Mouse (Mus musculus): ENCODE measurements around the gene Gsdma. TPM values are rescaled to one million over a fixed set of nuclear protein-coding genes. Genes with fewer than 3 reads are reported as not detected.

The Gsdma gene
- total and polyA plus RNA-seq, 3 experiments: 0.62 to 1.2 TPM; not detected in 1

DNA sequence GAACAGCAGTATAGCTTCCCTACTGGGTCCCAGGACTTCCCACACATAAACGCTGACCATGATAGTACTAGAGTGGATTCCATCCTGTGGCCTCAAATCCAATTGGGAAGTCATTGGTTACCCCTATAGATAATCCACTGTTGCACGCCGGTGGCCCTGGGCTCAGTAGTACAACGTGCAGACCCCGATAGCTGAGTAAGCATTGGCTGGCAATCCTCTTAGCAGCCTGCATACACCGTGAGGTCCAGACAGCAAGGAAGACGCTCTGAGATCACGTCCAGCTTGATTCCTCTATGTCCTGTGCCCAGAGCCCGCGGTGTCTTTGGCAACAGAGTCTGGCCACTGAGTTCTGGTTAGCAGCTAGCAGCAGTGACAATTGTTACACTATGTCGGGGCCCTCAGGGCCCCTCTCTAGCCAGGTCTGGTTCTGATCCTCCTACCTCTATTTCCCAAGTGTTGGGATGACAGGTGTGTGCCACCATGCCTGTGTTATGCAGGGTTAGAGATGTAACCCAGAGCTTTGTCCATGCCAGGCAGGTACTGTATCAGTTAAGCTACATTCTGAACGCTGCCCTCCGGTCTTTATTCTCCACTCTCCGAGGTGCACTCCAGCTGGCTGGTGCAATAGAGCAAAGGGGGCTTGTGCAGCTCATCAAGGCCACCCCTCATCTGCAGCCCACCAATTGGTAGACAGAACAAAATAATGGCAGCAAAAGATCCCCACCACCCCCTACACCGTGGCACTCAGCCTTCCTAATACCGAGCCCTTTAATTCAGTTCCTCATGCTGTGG is 34.9 kb downstream of the Gsdma start:
- Histone ChIP-seq H3K36me3 (ENCODE audit: control insufficient read depth in 1 of 2, insufficient read depth in 2 of 2, low read length in 2 of 2) (no peaks in the 10 kb centered on the region), H3K9ac (ENCODE audit: control insufficient read depth, low read depth, low read length, poor library complexity, severe bottlenecking) (no peak overlapping the region), H3K4me1 (ENCODE audit: control insufficient read depth in 1 of 2, insufficient read depth in 2 of 2, low read length in 2 of 2) (no peaks in the 10 kb centered on the region), H3K27me3 (ENCODE audit: control insufficient read depth in 1 of 2, insufficient read depth in 2 of 2, low read length in 2 of 2) (no peaks in the 10 kb centered on the region), H3K9me3 (replicated peaks; ENCODE audit: insufficient read depth, low read length) (no peaks in the 10 kb centered on the region), H3K79me2 (ENCODE audit: control insufficient read depth, insufficient read depth, low read length, poor library complexity) (no peaks in the 10 kb centered on the region), H3K4me3 (ENCODE audit: control insufficient read depth in 1 of 2, insufficient read depth in 1 of 2, low read depth in 2 of 2, low read length in 2 of 2) (no peak overlapping the region), H3K27ac (ENCODE audit: control insufficient read depth, low read depth, low read length) (no peak overlapping the region)
- DNase-seq (ENCODE audit: low read depth, low spot score): no peak
- TF ChIP-seq ZKSCAN1 (IDR thresholded peaks at IDR 0.05; ENCODE audit: low read depth, low read length) (no peak), E2F4 (IDR thresholded peaks at IDR 0.05; ENCODE audit: borderline replicate concordance, low read depth, low read length) (no peak), MAZ (IDR thresholded peaks at IDR 0.05; ENCODE audit: low read depth, low read length) (no peak), BHLHE40 (IDR thresholded peaks at IDR 0.05; ENCODE audit: borderline replicate concordance, low read depth, low read length) (no peak), MEF2A (IDR thresholded peaks at IDR 0.05; ENCODE audit: extremely low read depth, insufficient replicate concordance, low read depth, low read length, poor library complexity, severe bottlenecking) (no peak), NELFE (IDR thresholded peaks at IDR 0.05; ENCODE audit: low read depth, low read length) (no peak), CTCF (IDR thresholded peaks at IDR 0.05 in 2 of 3, conservative IDR thresholded peaks at IDR 0.05 in 1 of 3; ENCODE audit: control insufficient read depth in 1 of 3, insufficient read depth in 1 of 3, low read depth in 2 of 3, low read length in 3 of 3, poor library complexity in 1 of 3, severe bottlenecking in 1 of 3) (no peak), EP300 (IDR thresholded peaks at IDR 0.05; ENCODE audit: low read depth in 1 of 2, low read length in 2 of 2) (no peak), USF2 (IDR thresholded peaks at IDR 0.05; ENCODE audit: borderline replicate concordance in 1 of 2, insufficient read depth in 1 of 2, low read depth in 1 of 2, low read length in 2 of 2) (no peak), KAT2A (conservative IDR thresholded peaks at IDR 0.05; ENCODE audit: low read depth, low read length) (no peak), JUND (IDR thresholded peaks at IDR 0.05; ENCODE audit: low read depth, low read length) (no peak), MAFK (IDR thresholded peaks at IDR 0.05; ENCODE audit: borderline replicate concordance, low read depth, low read length) (no peak)

DNA sequence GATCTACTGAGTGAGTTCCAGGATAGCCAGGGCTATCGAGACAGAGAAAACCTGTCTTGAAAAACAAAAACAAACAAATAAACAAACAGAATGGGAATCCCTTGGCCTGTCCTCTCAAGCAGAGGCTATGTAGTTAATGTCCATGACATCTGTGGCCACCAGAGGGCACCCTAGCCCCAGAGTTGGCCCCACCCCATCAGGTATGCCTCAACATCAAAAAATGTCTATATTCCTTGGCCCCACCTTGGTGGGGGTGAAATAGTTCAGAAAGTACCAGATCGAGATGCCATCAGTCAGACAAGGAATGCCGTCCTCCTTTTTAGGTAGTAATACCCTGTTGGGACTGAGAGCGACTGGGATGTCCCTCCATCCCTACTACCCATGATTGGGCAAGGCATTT is 35.8 kb downstream of the Gsdma start:
- no peak overlapping the region for H3K4me3 ChIP-seq (ENCODE audit: control insufficient read depth in 1 of 2, insufficient read depth in 1 of 2, low read depth in 2 of 2, low read length in 2 of 2)
- DNase-seq (ENCODE audit: low read depth, low spot score): peak; percentile 81
- no peak overlapping the region for H3K9ac ChIP-seq (ENCODE audit: control insufficient read depth, low read depth, low read length, poor library complexity, severe bottlenecking)
- H3K36me3 ChIP-seq (ENCODE audit: control insufficient read depth in 1 of 2, insufficient read depth in 2 of 2, low read length in 2 of 2): no peaks in the 10 kb centered on the region
- no peak overlapping the region for H3K27ac ChIP-seq (ENCODE audit: control insufficient read depth, low read depth, low read length)
- H3K9me3 ChIP-seq (replicated peaks; ENCODE audit: insufficient read depth, low read length): no peaks in the 10 kb centered on the region
- no peaks in the 10 kb centered on the region for H3K27me3 ChIP-seq (ENCODE audit: control insufficient read depth in 1 of 2, insufficient read depth in 2 of 2, low read length in 2 of 2)
- no peaks in the 10 kb centered on the region for H3K4me1 ChIP-seq (ENCODE audit: control insufficient read depth in 1 of 2, insufficient read depth in 2 of 2, low read length in 2 of 2)
- no peaks in the 10 kb centered on the region for H3K79me2 ChIP-seq (ENCODE audit: control insufficient read depth, insufficient read depth, low read length, poor library complexity)
- no peak for TF ChIP-seq ETS1 (IDR thresholded peaks at IDR 0.05; ENCODE audit: low read depth, low read length)
- TF ChIP-seq MEF2A (IDR thresholded peaks at IDR 0.05; ENCODE audit: extremely low read depth, insufficient replicate concordance, low read depth, low read length, poor library complexity, severe bottlenecking): no peak
- no peak for TF ChIP-seq POLR2AphosphoS2 (IDR thresholded peaks at IDR 0.05; ENCODE audit: low read length)
- TF ChIP-seq EP300 (IDR thresholded peaks at IDR 0.05; ENCODE audit: low read depth in 1 of 2, low read length in 2 of 2): no peak
- no peak for TF ChIP-seq USF1 (IDR thresholded peaks at IDR 0.05; ENCODE audit: low read depth, low read length)
- TF ChIP-seq UBTF (IDR thresholded peaks at IDR 0.05; ENCODE audit: borderline replicate concordance, insufficient read depth, low read depth, low read length): no peak
- TF ChIP-seq POLR2AphosphoS5 (IDR thresholded peaks at IDR 0.05; ENCODE audit: borderline replicate concordance, low read depth, low read length): no peak
- peak; percentile 99 for TF ChIP-seq ZC3H11A (IDR thresholded peaks at IDR 0.05; ENCODE audit: low read depth, low read length)
- TF ChIP-seq E2F4 (IDR thresholded peaks at IDR 0.05; ENCODE audit: borderline replicate concordance, low read depth, low read length): no peak
- peak; percentile 69; the same call in 1 of the 2 replicates for TF ChIP-seq MAZ (IDR thresholded peaks at IDR 0.05; ENCODE audit: low read depth, low read length)
- no peak for TF ChIP-seq USF2 (IDR thresholded peaks at IDR 0.05; ENCODE audit: borderline replicate concordance in 1 of 2, insufficient read depth in 1 of 2, low read depth in 1 of 2, low read length in 2 of 2)
- TF ChIP-seq GABPA (IDR thresholded peaks at IDR 0.05; ENCODE audit: low read depth, low read length): no peak
- no peak for TF ChIP-seq KAT2A (conservative IDR thresholded peaks at IDR 0.05; ENCODE audit: low read depth, low read length)
- no peak for TF ChIP-seq MAX (IDR thresholded peaks at IDR 0.05; ENCODE audit: low read length)
- TF ChIP-seq CHD1 (IDR thresholded peaks at IDR 0.05; ENCODE audit: low read depth, low read length): no peak
- no peak for TF ChIP-seq JUND (IDR thresholded peaks at IDR 0.05; ENCODE audit: low read depth, low read length)
- TF ChIP-seq MYB (IDR thresholded peaks at IDR 0.05; ENCODE audit: low read depth, low read length): no peak
- TF ChIP-seq RAD21 (IDR thresholded peaks at IDR 0.05; ENCODE audit: low read depth, low read length): peak; percentile 99
- TF ChIP-seq GATA1 (IDR thresholded peaks at IDR 0.05; ENCODE audit: low read depth, low read length): no peak
- no peak for TF ChIP-seq TAL1 (IDR thresholded peaks at IDR 0.05; ENCODE audit: low read length)
- no peak for TF ChIP-seq CHD2 (IDR thresholded peaks at IDR 0.05; ENCODE audit: low read length)
- no peak for TF ChIP-seq TCF12 (IDR thresholded peaks at IDR 0.05; ENCODE audit: low read depth, low read length)
- TF ChIP-seq SIN3A (IDR thresholded peaks at IDR 0.05; ENCODE audit: low read length): peak; percentile 62; the same call in 1 of the 2 replicates

Measured in MEL (cell line).